33 mouse cellular contexts compared by ENCODE assay signal in the genomic region with DNA sequence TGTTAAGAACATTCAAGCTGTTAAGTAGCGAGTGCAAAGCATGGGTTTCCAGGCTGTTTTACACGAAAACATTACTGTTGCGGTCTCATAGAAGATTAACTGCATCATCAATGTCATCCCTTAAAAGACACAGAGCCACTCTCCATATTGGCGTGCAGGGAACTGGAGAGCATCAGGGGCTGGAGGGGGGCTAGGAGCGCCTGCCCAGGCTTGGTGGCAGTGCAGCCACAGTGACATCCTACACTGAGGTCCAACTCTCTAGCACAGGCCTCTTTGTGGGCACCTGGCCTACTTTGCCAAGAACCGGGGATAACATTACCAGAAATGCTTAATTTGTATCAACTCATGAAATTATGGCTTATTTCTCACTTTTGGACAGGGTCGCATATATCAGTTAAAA.
"Had no signal": no experiment of that assay in that cellular context is flagged by ENCODE, and none has a peak within 500 bp of the region (broad histone marks: within the 10 kb centered on the region; RNA-seq: fewer than 3 reads in every experiment).

No protein-coding gene starts in this region.

- DNase-seq: heart, postnatal 10 days; heart, postnatal 14 days; heart, postnatal 36 days; heart, postnatal 4 days; kidney, adult 18-20 months; kidney, adult 2 months; kidney, adult 8-10 months; kidney, adult 9 months; kidney, postnatal 10 days; kidney, postnatal 14 days; kidney, postnatal 4 days; layer of hippocampus, adult 9-11 months; layer of hippocampus, postnatal 36 days had no signal

- H3K4me2 ChIP-seq: heart, embryonic 11.5 days; heart, embryonic 12.5 days; heart, embryonic 13.5 days; heart, embryonic 15.5 days; hindbrain, embryonic 12.5 days; hindbrain, embryonic 13.5 days; hindbrain, embryonic 14.5 days; hindbrain, embryonic 15.5 days; intestine, embryonic 15.5 days; kidney, embryonic 15.5 days had no signal

- H3K4me3 ChIP-seq: heart, embryonic 10.5 days; heart, embryonic 12.5 days; heart, embryonic 13.5 days; heart, embryonic 15.5 days; hindbrain, embryonic 10.5 days; hindbrain, embryonic 12.5 days; hindbrain, embryonic 13.5 days; hindbrain, embryonic 15.5 days; intestine, embryonic 15.5 days; kidney, embryonic 15.5 days; layer of hippocampus, adult 2 months; left cerebral cortex, adult 2 months had no signal

- H3K27me3 ChIP-seq: heart, embryonic 12.5 days; heart, embryonic 13.5 days; heart, embryonic 15.5 days; hindbrain, embryonic 12.5 days; hindbrain, embryonic 13.5 days; hindbrain, embryonic 15.5 days; intestine, embryonic 15.5 days; kidney, embryonic 15.5 days had no signal

- H3K9me3 ChIP-seq: heart, embryonic 10.5 days; heart, embryonic 12.5 days; heart, embryonic 13.5 days; heart, embryonic 15.5 days; hindbrain, embryonic 10.5 days; hindbrain, embryonic 12.5 days; hindbrain, embryonic 13.5 days; hindbrain, embryonic 15.5 days; intestine, embryonic 15.5 days; kidney, embryonic 15.5 days had no signal

- H3K9ac ChIP-seq: heart, embryonic 12.5 days; heart, embryonic 13.5 days; heart, embryonic 15.5 days; hindbrain, embryonic 12.5 days; hindbrain, embryonic 13.5 days; hindbrain, embryonic 14.5 days; hindbrain, embryonic 15.5 days; intestine, embryonic 15.5 days; kidney, embryonic 15.5 days had no signal

- H3K27ac ChIP-seq: heart, embryonic 10.5 days; heart, embryonic 13.5 days; heart, embryonic 15.5 days; hindbrain, embryonic 10.5 days; hindbrain, embryonic 12.5 days; hindbrain, embryonic 13.5 days; hindbrain, embryonic 14.5 days; hindbrain, embryonic 15.5 days; hindbrain, postnatal 0 days; intestine, embryonic 15.5 days; kidney, embryonic 15.5 days; kidney, postnatal 0 days; layer of hippocampus, adult 2 months; left cerebral cortex, adult 2 months had no signal

- H3K36me3 ChIP-seq: hindbrain, embryonic 12.5 days; hindbrain, embryonic 13.5 days; hindbrain, embryonic 15.5 days; intestine, embryonic 15.5 days had no signal

- ATAC-seq: hindbrain, embryonic 16.5 days; hindbrain, postnatal 0 days; inflammation-experienced regulatory T-cells, adult 6 months; intestine, embryonic 15.5 days; intestine, embryonic 16.5 days; intestine, postnatal 0 days had no signal
